Mouse (Mus musculus): ENCODE measurements around the gene Fbxw8. TPM values are rescaled to one million over a fixed set of nuclear protein-coding genes. Genes with fewer than 3 reads are reported as not detected.

Fbxw8 gene
- polyA plus RNA-seq, 1 experiment from 2014 or later: 7.1 TPM

DNA sequence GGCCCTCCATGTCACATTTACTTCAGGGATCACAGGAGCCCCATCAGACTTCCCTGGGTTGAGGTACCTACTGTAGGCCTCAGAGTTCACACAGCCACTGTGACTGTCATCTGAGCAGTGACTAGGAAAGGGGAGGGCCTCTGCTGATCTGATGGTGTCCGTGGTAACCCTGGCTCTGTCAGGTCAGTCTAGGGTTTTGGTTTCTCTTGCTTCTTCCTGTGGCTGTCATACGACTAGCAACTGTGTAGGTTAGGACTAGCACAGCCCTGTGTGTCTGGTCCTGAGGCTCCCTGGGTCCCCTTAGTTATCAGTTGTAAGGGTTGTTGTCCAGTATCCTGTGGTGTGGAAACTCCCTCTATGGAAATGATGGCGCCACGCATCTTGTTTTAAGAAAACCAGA is 104.5 kb downstream of the Fbxw8 start:
- ATAC-seq (no peak), DNase-seq (no peak)
- no peak for TF ChIP-seq CTCF (IDR thresholded peaks at IDR 0.05; ENCODE audit: low read depth)
- TF ChIP-seq EP300 (IDR thresholded peaks at IDR 0.05; ENCODE audit: low read depth): no peak
- no peaks in the 10 kb centered on the region for H3K27me3 ChIP-seq (ENCODE audit: insufficient read depth, low read length)
- H3K9me3 ChIP-seq (ENCODE audit: low read length): no peaks in the 10 kb centered on the region
- no peak overlapping the region for H3K4me2 ChIP-seq (ENCODE audit: low read depth, low read length)
- H3K4me3 ChIP-seq (ENCODE audit: low read depth, low read length): no peak overlapping the region
- no peaks in the 10 kb centered on the region for H3K4me1 ChIP-seq (ENCODE audit: insufficient read depth)
- H3K27ac ChIP-seq (ENCODE audit: low read depth): no peak overlapping the region
- WGBS (ENCODE audit: insufficient replicate concordance): 61% methylated on average over 4 of the region's 4 CpGs
- H3K9ac ChIP-seq (replicated peaks): no peak overlapping the region
- H3K36me3 ChIP-seq (replicated peaks; ENCODE audit: insufficient read depth, low read length): no peaks in the 10 kb centered on the region

GRCm38 (mm10) chr5:118048928-118049327 is 106.3 kb downstream of the Fbxw8 start:
- peak overlapping the region; percentile 75 for H3K27ac ChIP-seq (ENCODE audit: low read depth)
- H3K36me3 ChIP-seq (replicated peaks; ENCODE audit: insufficient read depth, low read length): no peaks in the 10 kb centered on the region
- H3K27me3 ChIP-seq (ENCODE audit: insufficient read depth, low read length): no peaks in the 10 kb centered on the region
- 22% methylated on average over 5 of the region's 5 CpGs for WGBS (ENCODE audit: insufficient replicate concordance)
- no peak overlapping the region for H3K4me3 ChIP-seq (ENCODE audit: low read depth, low read length)
- DNase-seq (no peak), ATAC-seq (peak; percentile 54)
- TF ChIP-seq CTCF (IDR thresholded peaks at IDR 0.05; ENCODE audit: low read depth): no peak
- no peak for TF ChIP-seq EP300 (IDR thresholded peaks at IDR 0.05; ENCODE audit: low read depth)
- H3K4me1 ChIP-seq (ENCODE audit: insufficient read depth): no peaks in the 10 kb centered on the region
- H3K9ac ChIP-seq (replicated peaks): no peak overlapping the region
- no peaks in the 10 kb centered on the region for H3K9me3 ChIP-seq (ENCODE audit: low read length)
- no peak overlapping the region; the same call in 1 of the 2 replicates for H3K4me2 ChIP-seq (ENCODE audit: low read depth, low read length)

DNA sequence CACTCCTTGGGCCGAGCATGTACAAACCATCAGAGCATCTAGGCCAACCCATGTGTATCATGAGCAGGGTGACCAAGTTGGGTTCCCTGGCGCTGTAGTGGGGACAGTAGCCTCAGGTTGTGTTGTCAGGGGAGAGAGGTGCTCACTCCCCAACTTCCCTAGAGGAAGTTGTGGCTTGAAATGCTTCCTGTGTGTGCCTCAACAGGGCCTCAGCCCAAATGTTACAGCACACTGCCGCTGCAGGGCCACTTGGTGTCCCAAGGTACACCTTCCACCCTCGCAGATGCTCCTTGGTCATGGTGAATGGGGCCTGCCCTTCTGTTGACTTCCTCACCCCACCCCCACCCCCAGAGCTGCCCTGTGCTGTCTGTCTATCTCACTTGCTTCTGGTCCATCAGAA is 106.9 kb downstream of the Fbxw8 start:
- TF ChIP-seq CTCF (IDR thresholded peaks at IDR 0.05; ENCODE audit: low read depth) (0 out of 2 replicates have a peak, but pooled peaks have one; percentile 15), EP300 (IDR thresholded peaks at IDR 0.05; ENCODE audit: low read depth) (no peak)

GRCm38 (mm10) chr5:118047091-118047757 is 108.0 kb downstream of the Fbxw8 start:
- H3K4me3 ChIP-seq (ENCODE audit: low read depth, low read length): no peak overlapping the region
- no peaks in the 10 kb centered on the region for H3K4me1 ChIP-seq (ENCODE audit: insufficient read depth)
- WGBS (ENCODE audit: insufficient replicate concordance): 78% methylated on average over 14 of the region's 14 CpGs
- no peaks in the 10 kb centered on the region for H3K36me3 ChIP-seq (replicated peaks; ENCODE audit: insufficient read depth, low read length)
- no peaks in the 10 kb centered on the region for H3K27me3 ChIP-seq (ENCODE audit: insufficient read depth, low read length)
- no peak overlapping the region for H3K4me2 ChIP-seq (ENCODE audit: low read depth, low read length)
- TF ChIP-seq EP300 (IDR thresholded peaks at IDR 0.05; ENCODE audit: low read depth) (no peak), CTCF (IDR thresholded peaks at IDR 0.05; ENCODE audit: low read depth) (no peak)
- DNase-seq (no peak), ATAC-seq (no peak)
- H3K27ac ChIP-seq (ENCODE audit: low read depth): no peak overlapping the region
- no peak overlapping the region for H3K9ac ChIP-seq (replicated peaks)
- no peaks in the 10 kb centered on the region for H3K9me3 ChIP-seq (ENCODE audit: low read length)

More for the DNA sequence above, 106.9 kb downstream of the Fbxw8 start:
- DNase-seq: peak; percentile 51
- 41% methylated on average over 4 of the region's 4 CpGs for WGBS (ENCODE audit: insufficient replicate concordance)
- H3K9me3 ChIP-seq (ENCODE audit: low read length): no peaks in the 10 kb centered on the region
- H3K36me3 ChIP-seq (replicated peaks; ENCODE audit: insufficient read depth, low read length): no peaks in the 10 kb centered on the region
- no peak overlapping the region for H3K9ac ChIP-seq (replicated peaks)
- no peak overlapping the region for H3K4me2 ChIP-seq (ENCODE audit: low read depth, low read length)
- H3K4me3 ChIP-seq (ENCODE audit: low read depth, low read length): no peak overlapping the region
- peak overlapping the region; percentile 75; the same call in 1 of the 2 replicates for H3K27ac ChIP-seq (ENCODE audit: low read depth)
- H3K27me3 ChIP-seq (ENCODE audit: insufficient read depth, low read length): no peaks in the 10 kb centered on the region
- no peaks in the 10 kb centered on the region for H3K4me1 ChIP-seq (ENCODE audit: insufficient read depth)
- peak; percentile 64 for ATAC-seq

- Histone ChIP-seq H3K4me1 (ENCODE audit: insufficient read depth) (no peaks in the 10 kb centered on the region), H3K4me3 (ENCODE audit: low read depth, low read length) (no peak overlapping the region), H3K9ac (replicated peaks) (no peak overlapping the region), H3K27ac (ENCODE audit: low read depth) (no peak overlapping the region), H3K4me2 (ENCODE audit: low read depth, low read length) (no peak overlapping the region), H3K9me3 (ENCODE audit: low read length) (no peaks in the 10 kb centered on the region), H3K27me3 (ENCODE audit: insufficient read depth, low read length) (no peaks in the 10 kb centered on the region), H3K36me3 (replicated peaks; ENCODE audit: insufficient read depth, low read length) (no peaks in the 10 kb centered on the region)
- DNase-seq (no peak), ATAC-seq (no peak)
- no peak for TF ChIP-seq CTCF (IDR thresholded peaks at IDR 0.05; ENCODE audit: low read depth)
- TF ChIP-seq EP300 (IDR thresholded peaks at IDR 0.05; ENCODE audit: low read depth): no peak
- 76% methylated on average over 9 of the region's 9 CpGs for WGBS (ENCODE audit: insufficient replicate concordance)
These were observed 109.9 kb downstream of the Fbxw8 start for GRCm38 (mm10) chr5:118045385-118045784.

DNA sequence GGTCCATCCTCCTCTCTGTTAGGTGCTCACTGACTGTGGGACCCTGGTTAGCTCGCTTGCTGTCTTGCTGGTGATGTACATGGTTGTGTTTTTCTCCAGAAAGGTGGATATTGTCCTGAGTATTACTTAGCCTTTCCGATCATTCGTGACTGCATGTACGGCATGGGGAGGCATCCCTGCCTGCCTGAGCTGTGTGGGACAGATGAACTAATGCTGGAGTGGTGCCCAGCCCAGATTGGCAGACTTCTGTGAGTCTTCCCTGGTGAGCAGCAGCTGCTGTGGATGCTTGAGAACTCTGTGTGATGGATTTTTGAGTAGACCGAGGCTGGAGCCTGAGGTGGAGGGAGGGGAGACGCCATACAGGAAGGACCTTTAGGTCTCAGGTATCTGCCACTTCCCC is 110.4 kb downstream of the Fbxw8 start:
- WGBS (ENCODE audit: insufficient replicate concordance): 74% methylated on average over 6 of the region's 6 CpGs
- no peaks in the 10 kb centered on the region for H3K36me3 ChIP-seq (replicated peaks; ENCODE audit: insufficient read depth, low read length)
- TF ChIP-seq EP300 (IDR thresholded peaks at IDR 0.05; ENCODE audit: low read depth) (no peak), CTCF (IDR thresholded peaks at IDR 0.05; ENCODE audit: low read depth) (no peak)
- no peak overlapping the region for H3K4me3 ChIP-seq (ENCODE audit: low read depth, low read length)
- DNase-seq (no peak), ATAC-seq (no peak)
- H3K27me3 ChIP-seq (ENCODE audit: insufficient read depth, low read length): no peaks in the 10 kb centered on the region
- H3K4me2 ChIP-seq (ENCODE audit: low read depth, low read length): no peak overlapping the region
- H3K9ac ChIP-seq (replicated peaks): no peak overlapping the region
- H3K27ac ChIP-seq (ENCODE audit: low read depth): no peak overlapping the region
- H3K9me3 ChIP-seq (ENCODE audit: low read length): no peaks in the 10 kb centered on the region
- no peaks in the 10 kb centered on the region for H3K4me1 ChIP-seq (ENCODE audit: insufficient read depth)
